Mouse (Mus musculus) natural killer cell, adult 2 months (primary cell): Measurements from ENCODE around the gene Olfr1051.
"Not testable (repeated sequence)": the region's sequence is repeated elsewhere in the genome, so short reads cannot be mapped to it uniquely, and the experiment has no call there.

ENCODE experiments used
- DNase-seq, 2 experiments: peaks; one replicate each; pipeline ENCODE4 v3.0.0; 2022; ENCODE audit warnings: low spot score in 2 of 2

Gene Olfr1051

GRCm38 (mm10) chr2:86278988-86279387, at the start of gene Olfr1051:
Gene Olfr1051 (minus strand): TSS chr2:86279088.
- DNase-seq: not testable (repeated sequence)

DNA sequence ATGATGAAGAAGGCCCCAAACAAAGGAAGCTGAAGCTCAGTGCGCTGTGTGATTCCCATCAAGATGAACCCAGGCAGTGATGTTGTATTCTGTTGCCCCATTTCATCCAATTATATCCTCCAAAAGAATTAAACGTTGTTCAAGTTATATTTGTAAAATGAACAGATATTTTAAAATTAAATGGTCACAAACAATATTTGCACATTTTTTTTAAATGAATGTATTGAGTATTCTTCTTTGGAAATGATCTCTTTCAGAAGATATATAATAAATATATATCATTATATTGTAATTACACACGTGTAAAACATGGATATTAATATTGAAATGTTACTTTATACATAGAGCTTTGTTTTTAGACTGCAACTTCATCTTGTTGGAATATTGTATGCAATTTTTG, 36.3 kb upstream of the Olfr1051 start, which contains the start of gene Olfr1053:
Olfr1053 (minus strand) TSS at position 101 of the 400 bp plus-strand sequence.
- no peak for DNase-seq

DNA sequence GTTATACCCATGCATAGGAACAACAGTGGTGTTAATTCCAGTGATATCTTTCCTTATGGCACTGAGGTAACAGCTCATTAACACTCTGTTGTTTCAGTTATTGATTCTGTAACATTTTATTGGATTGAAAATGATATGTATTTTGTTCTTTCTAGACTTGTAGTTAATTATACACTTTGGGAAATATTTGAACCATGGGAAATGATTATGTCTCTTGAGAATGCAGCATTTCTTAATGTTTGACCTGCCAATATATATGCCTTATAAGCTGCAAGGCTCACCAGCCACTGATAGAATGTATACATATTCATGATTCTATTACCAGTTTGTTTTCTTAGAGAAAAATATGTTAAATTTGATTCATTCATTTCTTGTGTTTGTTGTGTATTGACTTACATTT, 13.3 kb upstream of the Olfr1051 start, which contains the start of gene Olfr1052:
Olfr1052 (plus strand) TSS at position 301 of the 400 bp plus-strand sequence.
- DNase-seq: no peak

GRCm38 (mm10) chr2:86258228-86258627, 20.7 kb downstream of the Olfr1051 start, which contains the start of gene Olfr1049:
Gene Olfr1049 (minus strand): TSS chr2:86258328.
- DNase-seq: not testable (repeated sequence)

DNA sequence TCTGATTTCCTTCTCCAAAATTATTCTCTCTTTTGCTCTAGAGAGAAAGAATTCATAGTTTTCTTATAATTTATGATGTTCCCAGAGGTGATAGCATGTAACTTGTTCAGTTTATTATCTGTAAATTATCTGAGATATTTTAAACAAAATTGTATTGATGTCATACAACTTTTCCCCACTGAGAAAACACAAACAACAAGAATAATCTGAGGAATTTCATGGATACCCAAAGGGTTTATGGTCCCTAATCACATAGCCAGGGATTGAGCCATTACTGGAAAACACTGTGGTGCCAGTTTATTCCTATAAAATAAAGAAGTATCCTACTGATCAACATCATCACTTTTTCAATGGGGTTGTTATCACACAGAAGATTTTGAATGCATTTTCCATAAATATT, 38.7 kb downstream of the Olfr1051 start, which contains the start of gene Olfr1048:
Olfr1048 (minus strand) TSS at position 101 of the 400 bp plus-strand sequence.
- DNase-seq: no peak

DNA sequence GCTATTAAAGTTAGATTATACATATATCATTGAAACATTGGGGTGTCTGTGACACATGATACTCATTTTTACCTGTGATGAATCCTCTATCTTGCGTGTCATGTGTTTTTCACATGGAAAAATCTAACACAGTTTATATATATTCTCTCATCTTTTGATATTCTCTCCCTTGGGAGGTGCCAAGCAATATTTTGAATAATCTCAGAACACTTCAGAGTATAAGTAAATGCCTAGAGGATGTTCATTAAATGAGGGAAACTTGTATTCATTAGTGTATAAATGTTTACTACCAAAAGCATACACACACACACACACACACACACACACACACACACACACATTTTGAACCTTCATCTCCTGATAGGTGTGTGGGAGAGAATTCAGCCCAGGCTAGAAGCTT, 47.6 kb downstream of the Olfr1051 start, which contains the start of gene Olfr1047:
Olfr1047 (minus strand) TSS at position 101 of the 400 bp plus-strand sequence.
- DNase-seq: no peak
